Mouse (Mus musculus) cerebellum, adult 2 months (tissue): ENCODE measurements around the gene Scgb1b30.

Experiments used
- CTCF ChIP-seq: fragments of 200-500 bp; IDR thresholded peaks from 2 replicates; pipeline ENCODE4 v1.5.1; 2011; ENCODE audit warnings: low read depth, mild to moderate bottlenecking, control low read depth, low read length, moderate library complexity, borderline replicate concordance; ENCODE audit not compliant: insufficient read depth
- POLR2A ChIP-seq: fragments of 200-500 bp; IDR thresholded peaks from 2 replicates; pipeline ENCODE4 v1.6.1; 2011; ENCODE audit warnings: low read length, control low read depth, borderline replicate concordance; ENCODE audit not compliant: insufficient read depth

DNA sequence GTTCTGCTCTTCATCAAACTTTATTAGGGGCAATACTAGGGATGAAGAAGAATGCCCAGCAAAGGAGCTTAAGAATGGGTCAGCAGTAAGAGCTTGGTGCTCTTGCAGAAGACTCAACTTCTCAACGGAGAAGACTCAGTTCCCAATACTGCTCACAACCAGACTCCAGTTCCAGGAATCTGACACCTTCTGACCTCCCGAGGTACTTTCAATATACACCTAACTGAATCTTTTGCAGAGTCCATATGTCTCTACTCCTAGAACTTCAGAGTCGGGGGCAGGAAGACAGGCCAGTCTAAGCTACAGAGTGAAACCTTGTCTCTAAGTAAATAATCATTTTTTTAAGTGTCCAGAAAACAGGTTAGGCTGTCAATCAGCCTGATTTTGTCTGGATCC lies 36.7 kb downstream of the Scgb1b30 start:
- TF ChIP-seq POLR2A (no peak), CTCF (no peak)
